Mouse (Mus musculus) layer of hippocampus, adult 2 months (tissue): ENCODE measurements at regions not wholly inside any gene's neighbourhood (a gene's known extent, or its start where the extent isn't known, plus 50 kb on each side); places are given as distances from the start of the nearest gene placed in this dataset.

Experiments
- DNase-seq, 2 experiments: peaks; one replicate each; pipeline ENCODE4 v3.0.0; 2022; ENCODE audit warnings: low spot score in 2 of 2
- H3K27ac ChIP-seq: fragments of 200-600 bp; 2 replicates; pipeline ENCODE4 v1.8.1; 2022
- H3K4me3 ChIP-seq: fragments of 200-600 bp; 2 replicates; pipeline ENCODE4 v1.8.1; 2022; ENCODE audit warnings: mild to moderate bottlenecking
- CTCF ChIP-seq: fragments of 200-600 bp; conservative IDR thresholded peaks from 2 replicates; pipeline ENCODE4 v1.8.1; 2022; ENCODE audit warnings: antibody characterized with exemption, mild to moderate bottlenecking, moderate library complexity

GRCm38 (mm10) chr1:90300229-90300628 lies 96.4 kb downstream of the Ackr3 start:
- DNase-seq = no peak
- Histone ChIP-seq H3K27ac (no peak overlapping the region), H3K4me3 (no peak overlapping the region)
- no peak for TF ChIP-seq CTCF

DNA sequence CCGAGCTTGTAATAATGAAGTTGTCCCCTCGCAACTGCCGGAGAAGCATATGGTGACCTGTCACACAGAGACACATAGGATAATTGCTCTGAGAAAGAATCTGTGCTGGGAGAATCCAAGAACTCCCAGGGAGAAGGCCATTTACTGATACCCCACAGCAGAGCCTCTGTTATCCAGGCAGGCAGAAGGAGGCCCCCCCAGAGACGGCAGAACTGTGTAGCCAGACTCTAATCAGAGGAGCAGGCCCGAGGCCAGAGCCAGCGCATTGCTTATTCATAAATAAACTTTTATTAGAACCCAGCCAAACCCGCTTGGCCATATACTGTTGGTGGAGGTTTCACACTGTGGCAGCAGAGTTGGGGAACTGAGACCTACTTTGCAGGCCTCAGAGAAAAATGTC lies 100.6 kb downstream of the Ackr3 start:
- H3K4me3 ChIP-seq = no peak overlapping the region
- no peak overlapping the region for H3K27ac ChIP-seq
- no peak for TF ChIP-seq CTCF
- no peak for DNase-seq

GRCm38 (mm10) chr1:90311016-90311415 lies 107.2 kb downstream of the Ackr3 start:
- TF ChIP-seq CTCF = no peak
- no peak overlapping the region for H3K27ac ChIP-seq
- H3K4me3 ChIP-seq = no peak overlapping the region
- DNase-seq = no peak

DNA sequence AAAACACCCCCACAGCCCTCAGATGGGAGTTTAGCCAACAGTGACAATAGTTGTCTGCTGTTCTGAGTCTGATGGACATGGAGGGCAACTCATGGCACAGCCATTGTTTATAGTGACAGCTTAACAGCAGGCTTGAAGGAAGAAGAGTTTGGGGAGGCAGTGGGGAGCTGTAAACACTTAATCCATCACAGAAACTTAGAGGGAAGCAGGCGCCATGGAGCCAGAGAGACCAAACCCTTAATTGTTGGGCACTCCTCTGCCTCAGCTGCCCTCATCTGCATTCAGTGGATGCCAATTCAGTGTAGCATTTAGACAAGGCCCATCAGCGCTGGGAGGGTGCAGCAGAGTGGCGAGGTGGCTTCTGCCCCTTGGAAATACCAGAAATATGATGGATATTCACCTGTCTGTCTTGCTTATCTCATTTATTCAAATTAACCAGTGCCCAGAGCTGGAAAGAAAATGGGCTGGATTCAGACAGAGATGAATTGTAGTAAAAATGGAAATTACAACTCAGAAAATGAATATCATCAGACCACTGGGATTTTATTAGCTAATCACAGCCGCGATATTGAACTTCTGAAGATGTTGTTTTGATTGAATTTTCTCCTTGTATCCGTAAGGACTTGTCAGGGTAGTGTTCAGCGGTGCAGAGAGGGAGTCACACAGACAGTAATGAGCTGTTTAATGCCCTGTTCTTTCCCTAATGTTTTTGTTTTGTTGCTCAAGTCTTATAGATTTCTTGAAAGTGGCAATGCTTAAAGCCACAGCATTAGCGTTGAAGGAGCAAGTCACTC lies 108.1 kb downstream of the Ackr3 start:
- TF ChIP-seq CTCF = no peak
- Histone ChIP-seq H3K27ac (no peak overlapping the region), H3K4me3 (no peak overlapping the region)
- DNase-seq = no peak

- TF ChIP-seq CTCF = no peak
These were observed 110.1 kb downstream of the Ackr3 start for GRCm38 (mm10) chr1:90313750-90314359.

DNA sequence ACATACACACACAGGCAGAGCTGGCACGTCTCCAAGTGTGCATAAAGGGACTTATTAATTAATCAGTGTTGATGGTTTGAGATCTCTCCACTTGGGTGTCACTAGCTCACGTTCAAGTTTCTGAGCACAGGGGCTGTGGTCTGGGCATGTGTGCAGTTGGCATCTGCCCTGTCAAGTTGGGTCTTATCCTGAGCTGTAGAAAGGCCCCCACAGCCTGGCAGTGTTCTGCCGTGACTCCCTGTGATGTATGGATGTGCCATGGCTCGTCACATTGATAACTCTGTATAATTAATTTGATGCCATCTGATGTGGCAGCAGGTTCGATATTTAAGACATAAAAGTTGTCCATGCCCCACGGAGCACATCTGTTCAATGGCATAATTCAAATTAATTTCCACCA lies 114.1 kb downstream of the Ackr3 start:
- Histone ChIP-seq H3K4me3 (no peak overlapping the region), H3K27ac (no peak overlapping the region)
- DNase-seq = no peak
- TF ChIP-seq CTCF = no peak

More at GRCm38 (mm10) chr1:90313750-90314359, 110.1 kb downstream of the Ackr3 start:
- no peak overlapping the region for H3K4me3 ChIP-seq
- H3K27ac ChIP-seq = no peak overlapping the region
- no peak for DNase-seq

DNA sequence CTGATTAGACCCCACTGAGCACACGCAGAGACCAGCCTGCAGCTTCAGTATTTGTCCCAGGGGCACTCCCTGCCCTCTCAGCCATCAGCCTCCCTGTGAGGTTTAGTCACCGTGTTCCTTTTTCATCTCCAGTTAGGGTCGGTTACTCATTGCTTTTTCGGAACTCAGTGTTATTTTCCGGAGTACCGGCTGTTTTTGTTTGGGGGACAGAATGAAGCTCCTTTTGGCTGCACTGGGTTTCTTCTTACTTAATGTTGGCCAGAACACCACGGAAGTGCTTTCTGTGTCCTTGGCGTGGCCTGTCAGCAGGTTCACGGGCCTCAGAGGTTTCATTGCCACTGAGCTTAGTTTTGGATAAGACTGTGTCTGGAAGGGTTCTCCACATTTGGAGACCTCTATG lies 114.7 kb downstream of the Ackr3 start:
- peak overlapping the region; percentile 2; the same call in 1 of the 2 replicates for H3K27ac ChIP-seq
- no peak for TF ChIP-seq CTCF
- no peak for DNase-seq
- H3K4me3 ChIP-seq = no peak overlapping the region

- TF ChIP-seq CTCF = no peak
These were observed 116.7 kb downstream of the Ackr3 start for GRCm38 (mm10) chr1:90320518-90320917.

GRCm38 (mm10) chr1:90321501-90321900 lies 117.7 kb downstream of the Ackr3 start:
- no peak for TF ChIP-seq CTCF
- DNase-seq = peak; percentile 37 to 40
- Histone ChIP-seq H3K27ac (0 out of 2 replicates have a peak overlapping the region, but pooled peaks have one; percentile 39), H3K4me3 (no peak overlapping the region)

More at GRCm38 (mm10) chr1:90320518-90320917, 116.7 kb downstream of the Ackr3 start:
- Histone ChIP-seq H3K4me3 (no peak overlapping the region), H3K27ac (no peak overlapping the region)
- DNase-seq = no peak

GRCm38 (mm10) chr1:90327237-90327636 lies 123.5 kb downstream of the Ackr3 start:
- Histone ChIP-seq H3K4me3 (no peak overlapping the region), H3K27ac (peak overlapping the region; percentile 69)
- DNase-seq = no peak
- TF ChIP-seq CTCF = no peak

DNA sequence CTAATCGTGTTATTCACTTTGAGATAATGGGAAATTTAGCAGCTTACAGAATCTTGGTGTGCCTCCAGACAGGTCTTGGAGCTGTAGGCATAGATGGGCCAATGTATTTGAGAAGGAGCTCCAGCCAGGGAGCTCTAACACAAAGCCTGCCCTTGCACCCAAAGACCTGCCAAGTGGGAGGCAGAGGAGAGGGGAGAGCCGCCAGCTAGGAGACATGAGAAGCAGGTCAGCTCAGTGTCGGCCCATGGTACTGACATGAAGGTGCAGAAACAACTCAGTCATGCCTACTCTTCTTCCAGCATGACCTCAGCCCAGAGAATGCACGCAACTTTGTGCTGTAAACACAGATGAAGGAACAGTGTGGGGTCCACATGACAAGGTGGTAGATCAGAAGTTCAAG lies 128.8 kb downstream of the Ackr3 start:
- DNase-seq = no peak

GRCm38 (mm10) chr1:90333676-90334430 lies 130.1 kb downstream of the Ackr3 start:
- Histone ChIP-seq H3K27ac (no peak overlapping the region), H3K4me3 (no peak overlapping the region)
- TF ChIP-seq CTCF = no peak
- no peak for DNase-seq

More for the DNA sequence above, 128.8 kb downstream of the Ackr3 start:
- Histone ChIP-seq H3K4me3 (no peak overlapping the region), H3K27ac (no peak overlapping the region)
- no peak for TF ChIP-seq CTCF
